Mouse (Mus musculus): ENCODE measurements at regions not wholly inside any gene's neighbourhood (a gene's known extent, or its start where the extent isn't known, plus 50 kb on each side); places are given as distances from the start of the nearest gene placed in this dataset.

- no peaks in the 10 kb centered on the region for H3K27me3 ChIP-seq (ENCODE audit: control insufficient read depth, insufficient read depth, low read depth, low read length)
- H3K27ac ChIP-seq (ENCODE audit: low read length): no peak overlapping the region
- H3K4me2 ChIP-seq (ENCODE audit: low read length): no peak overlapping the region
- no peaks in the 10 kb centered on the region for H3K36me3 ChIP-seq (ENCODE audit: control insufficient read depth, insufficient read depth, low read length)
- 74% methylated on average over 16 of the region's 16 CpGs for WGBS
- H3K4me3 ChIP-seq (ENCODE audit: low read depth, low read length): no peak overlapping the region
- ATAC-seq: no peak
- no peaks in the 10 kb centered on the region for H3K9me3 ChIP-seq (replicated peaks; ENCODE audit: control insufficient read depth, low read length, poor library complexity, severe bottlenecking)
- H3K9ac ChIP-seq (ENCODE audit: low read depth, low read length): no peak overlapping the region
- H3K4me1 ChIP-seq (ENCODE audit: control insufficient read depth, insufficient read depth, low read length): peaks cover 2% of the 10 kb centered on the region
Observed at GRCm38 (mm10) chr6:31159935-31160670, 201.2 kb upstream of the Klf14 start.

DNA sequence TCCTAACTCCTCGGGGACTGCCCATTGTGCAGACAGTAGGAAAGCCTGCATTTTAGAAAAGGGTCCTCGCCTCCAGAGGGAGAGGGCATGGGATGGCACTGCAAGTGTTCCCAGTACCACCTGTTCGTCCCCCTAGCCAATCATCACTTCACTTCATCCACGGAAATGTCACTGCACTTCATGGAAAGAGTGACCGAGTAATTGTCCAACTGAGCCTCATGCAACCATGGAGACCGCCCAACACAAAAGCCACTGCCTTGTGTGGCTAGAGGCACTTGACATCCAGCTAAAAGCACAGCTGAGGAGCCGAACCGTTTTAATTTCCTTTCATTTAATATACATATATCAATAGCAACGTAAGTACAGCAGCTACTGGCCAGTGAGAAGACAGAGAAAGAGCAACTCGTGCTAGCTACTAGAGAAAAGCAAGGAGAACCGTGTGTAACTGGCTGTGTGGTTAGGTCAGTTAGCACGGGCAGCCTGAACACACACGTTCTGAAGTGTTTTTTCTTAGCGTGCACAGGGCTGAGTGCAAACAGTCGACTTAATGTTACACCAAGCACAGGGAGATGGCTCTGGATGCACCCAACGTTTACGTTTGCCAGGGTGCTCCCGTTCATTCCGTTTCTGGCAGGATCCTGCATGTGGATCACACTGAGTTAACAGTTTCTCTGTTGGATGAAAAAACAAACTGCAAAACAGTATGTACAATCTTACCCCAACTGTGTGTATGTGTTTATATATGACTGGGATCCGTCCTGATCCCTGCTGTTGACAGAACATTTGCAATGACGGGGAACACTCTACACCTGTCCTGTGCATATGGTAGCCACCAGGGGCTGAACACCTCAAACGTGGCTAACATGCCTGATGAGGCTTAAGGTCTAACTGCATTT, 202.8 kb upstream of the Klf14 start:
- ATAC-seq: no peak
- Histone ChIP-seq H3K9ac (ENCODE audit: low read depth, low read length) (no peak overlapping the region), H3K4me3 (ENCODE audit: low read depth, low read length) (no peak overlapping the region), H3K4me1 (ENCODE audit: control insufficient read depth, insufficient read depth, low read length) (peaks cover 5% of the 10 kb centered on the region), H3K4me2 (ENCODE audit: low read length) (no peak overlapping the region), H3K27me3 (ENCODE audit: control insufficient read depth, insufficient read depth, low read depth, low read length) (no peaks in the 10 kb centered on the region), H3K9me3 (replicated peaks; ENCODE audit: control insufficient read depth, low read length, poor library complexity, severe bottlenecking) (no peaks in the 10 kb centered on the region), H3K36me3 (ENCODE audit: control insufficient read depth, insufficient read depth, low read length) (no peaks in the 10 kb centered on the region), H3K27ac (ENCODE audit: low read length) (no peak overlapping the region)
- 62% methylated on average over 22 of the region's 22 CpGs for WGBS

- H3K4me1 ChIP-seq (ENCODE audit: control insufficient read depth, insufficient read depth, low read length): peaks cover 3% of the 10 kb centered on the region; the same call in 1 of the 2 replicates
- H3K27me3 ChIP-seq (ENCODE audit: control insufficient read depth, insufficient read depth, low read depth, low read length): no peaks in the 10 kb centered on the region
- no peak for ATAC-seq
- H3K9me3 ChIP-seq (replicated peaks; ENCODE audit: control insufficient read depth, low read length, poor library complexity, severe bottlenecking): no peaks in the 10 kb centered on the region
- H3K4me2 ChIP-seq (ENCODE audit: low read length): no peak overlapping the region
- 93% methylated on average over 6 of the region's 6 CpGs for whole genome bisulfite sequencing
- H3K36me3 ChIP-seq (ENCODE audit: control insufficient read depth, insufficient read depth, low read length): no peaks in the 10 kb centered on the region
- no peak overlapping the region for H3K4me3 ChIP-seq (ENCODE audit: low read depth, low read length)
- H3K27ac ChIP-seq (ENCODE audit: low read length): no peak overlapping the region
- no peak overlapping the region for H3K9ac ChIP-seq (ENCODE audit: low read depth, low read length)
Observed at GRCm38 (mm10) chr6:31165011-31165410, 206.1 kb upstream of the Klf14 start.

GRCm38 (mm10) chr6:31166347-31166746, 207.5 kb upstream of the Klf14 start:
- Histone ChIP-seq H3K4me3 (ENCODE audit: low read depth, low read length) (no peak overlapping the region), H3K36me3 (ENCODE audit: control insufficient read depth, insufficient read depth, low read length) (no peaks in the 10 kb centered on the region), H3K9ac (ENCODE audit: low read depth, low read length) (no peak overlapping the region), H3K27ac (ENCODE audit: low read length) (no peak overlapping the region), H3K4me1 (ENCODE audit: control insufficient read depth, insufficient read depth, low read length) (0 out of 2 replicates have a peak, but pooled peaks cover 3% of the 10 kb centered on the region), H3K27me3 (ENCODE audit: control insufficient read depth, insufficient read depth, low read depth, low read length) (no peaks in the 10 kb centered on the region), H3K4me2 (ENCODE audit: low read length) (no peak overlapping the region), H3K9me3 (replicated peaks; ENCODE audit: control insufficient read depth, low read length, poor library complexity, severe bottlenecking) (no peaks in the 10 kb centered on the region)
- 44% methylated on average over 8 of the region's 8 CpGs for WGBS
- no peak for ATAC-seq

DNA sequence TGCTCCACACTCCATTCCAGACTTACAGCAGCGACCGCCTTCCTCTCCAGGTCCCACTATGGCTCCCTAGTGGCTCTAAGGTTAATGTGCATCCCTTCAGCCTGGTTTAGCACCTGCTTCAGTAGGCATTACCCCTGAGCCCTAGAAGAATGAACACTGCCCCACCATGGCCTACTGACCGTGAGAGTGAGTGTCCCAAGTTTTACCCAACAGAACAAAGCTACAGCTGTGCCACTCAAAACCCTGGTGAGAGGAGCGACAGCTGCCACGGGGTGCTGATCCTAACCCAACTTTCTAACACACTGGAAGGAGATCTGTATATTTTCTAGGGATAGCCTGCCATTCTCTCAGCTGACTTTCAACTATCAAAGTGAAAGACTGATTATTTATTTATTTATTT, 208.9 kb upstream of the Klf14 start:
- WGBS: 85% methylated on average over 5 of the region's 5 CpGs
- no peak for ATAC-seq
- no peaks in the 10 kb centered on the region for H3K27me3 ChIP-seq (ENCODE audit: control insufficient read depth, insufficient read depth, low read depth, low read length)
- H3K4me1 ChIP-seq (ENCODE audit: control insufficient read depth, insufficient read depth, low read length): 0 out of 2 replicates have a peak, but pooled peaks cover 3% of the 10 kb centered on the region
- H3K9me3 ChIP-seq (replicated peaks; ENCODE audit: control insufficient read depth, low read length, poor library complexity, severe bottlenecking): no peaks in the 10 kb centered on the region
- no peak overlapping the region for H3K4me2 ChIP-seq (ENCODE audit: low read length)
- H3K9ac ChIP-seq (ENCODE audit: low read depth, low read length): no peak overlapping the region
- no peak overlapping the region for H3K4me3 ChIP-seq (ENCODE audit: low read depth, low read length)
- no peak overlapping the region for H3K27ac ChIP-seq (ENCODE audit: low read length)
- H3K36me3 ChIP-seq (ENCODE audit: control insufficient read depth, insufficient read depth, low read length): no peaks in the 10 kb centered on the region

DNA sequence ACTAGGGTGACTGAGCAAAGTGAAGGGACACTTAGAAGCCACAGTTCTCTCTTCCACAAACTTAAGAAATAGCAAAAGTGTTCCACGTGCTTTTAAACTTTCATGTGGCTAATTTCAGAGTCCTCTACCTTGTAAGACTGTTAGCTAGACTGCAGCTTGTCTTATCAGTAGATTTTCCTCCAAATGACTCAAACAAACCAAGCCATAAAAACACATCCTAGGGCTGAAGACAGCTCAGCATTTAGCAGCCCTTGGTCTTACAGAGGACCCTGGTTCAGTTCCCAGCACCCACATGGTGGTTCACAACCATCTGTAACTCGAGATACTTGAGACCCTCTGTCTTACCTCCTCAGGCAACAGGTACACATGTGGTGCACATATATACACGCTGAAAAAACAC, 209.9 kb upstream of the Klf14 start:
- Histone ChIP-seq H3K27ac (ENCODE audit: low read length) (no peak overlapping the region), H3K4me1 (ENCODE audit: control insufficient read depth, insufficient read depth, low read length) (0 out of 2 replicates have a peak, but pooled peaks cover 3% of the 10 kb centered on the region), H3K27me3 (ENCODE audit: control insufficient read depth, insufficient read depth, low read depth, low read length) (no peaks in the 10 kb centered on the region), H3K9me3 (replicated peaks; ENCODE audit: control insufficient read depth, low read length, poor library complexity, severe bottlenecking) (no peaks in the 10 kb centered on the region), H3K9ac (ENCODE audit: low read depth, low read length) (no peak overlapping the region), H3K4me3 (ENCODE audit: low read depth, low read length) (no peak overlapping the region), H3K36me3 (ENCODE audit: control insufficient read depth, insufficient read depth, low read length) (no peaks in the 10 kb centered on the region), H3K4me2 (ENCODE audit: low read length) (no peak overlapping the region)
- WGBS: 85% methylated on average over 3 of the region's 3 CpGs
- ATAC-seq: no peak

- Histone ChIP-seq H3K9me3 (replicated peaks; ENCODE audit: control insufficient read depth, low read length, poor library complexity, severe bottlenecking) (no peaks in the 10 kb centered on the region), H3K27ac (ENCODE audit: low read length) (no peak overlapping the region), H3K4me1 (ENCODE audit: control insufficient read depth, insufficient read depth, low read length) (0 out of 2 replicates have a peak, but pooled peaks cover 3% of the 10 kb centered on the region), H3K27me3 (ENCODE audit: control insufficient read depth, insufficient read depth, low read depth, low read length) (no peaks in the 10 kb centered on the region), H3K4me3 (ENCODE audit: low read depth, low read length) (no peak overlapping the region), H3K36me3 (ENCODE audit: control insufficient read depth, insufficient read depth, low read length) (no peaks in the 10 kb centered on the region), H3K4me2 (ENCODE audit: low read length) (no peak overlapping the region), H3K9ac (ENCODE audit: low read depth, low read length) (no peak overlapping the region)
- ATAC-seq: no peak
- WGBS: 84% methylated on average over 9 of the region's 9 CpGs
Observed at GRCm38 (mm10) chr6:31169343-31169742, 210.5 kb upstream of the Klf14 start.

GRCm38 (mm10) chr6:31169868-31170600, 211.2 kb upstream of the Klf14 start:
- Histone ChIP-seq H3K4me2 (ENCODE audit: low read length) (no peak overlapping the region), H3K27ac (ENCODE audit: low read length) (no peak overlapping the region), H3K36me3 (ENCODE audit: control insufficient read depth, insufficient read depth, low read length) (no peaks in the 10 kb centered on the region), H3K9me3 (replicated peaks; ENCODE audit: control insufficient read depth, low read length, poor library complexity, severe bottlenecking) (no peaks in the 10 kb centered on the region), H3K9ac (ENCODE audit: low read depth, low read length) (no peak overlapping the region), H3K4me3 (ENCODE audit: low read depth, low read length) (no peak overlapping the region), H3K4me1 (ENCODE audit: control insufficient read depth, insufficient read depth, low read length) (0 out of 2 replicates have a peak, but pooled peaks cover 3% of the 10 kb centered on the region), H3K27me3 (ENCODE audit: control insufficient read depth, insufficient read depth, low read depth, low read length) (no peaks in the 10 kb centered on the region)
- 69% methylated on average over 9 of the region's 9 CpGs for WGBS
- no peak for ATAC-seq

Data from midbrain, embryonic 16.5 days (tissue).